Mouse (Mus musculus) c-Kit-negative CD71-positive TER-119-positive erythroid progenitor cells, embryonic 14.5 days (primary cell): ENCODE measurements around the gene Vasn.

ENCODE experiments used
- DNase-seq: peaks from one replicate; pipeline ENCODE4 v3.0.0-alpha.2; 2013; ENCODE audit warnings: low read depth, low spot score

Vasn gene

GRCm38 (mm10) chr16:4642190-4642589 is 2.4 kb downstream of the Vasn start:
- DNase-seq: no peak

GRCm38 (mm10) chr16:4642937-4643336 is 3.2 kb downstream of the Vasn start:
- DNase-seq: no peak

GRCm38 (mm10) chr16:4643670-4644419 is 4.1 kb downstream of the Vasn start:
- no peak for DNase-seq

- no peak for DNase-seq
Measured at GRCm38 (mm10) chr16:4645867-4646266, 6.1 kb downstream of the Vasn start.

GRCm38 (mm10) chr16:4646831-4647230 is 7.1 kb downstream of the Vasn start:
- DNase-seq: no peak

GRCm38 (mm10) chr16:4647651-4648141 is 8.0 kb downstream of the Vasn start:
- DNase-seq: no peak

GRCm38 (mm10) chr16:4648416-4649023 is 8.8 kb downstream of the Vasn start:
- DNase-seq: no peak

GRCm38 (mm10) chr16:4649211-4649610 is 9.5 kb downstream of the Vasn start:
- no peak for DNase-seq

GRCm38 (mm10) chr16:4649692-4650091 is 10.0 kb downstream of the Vasn start:
- DNase-seq: no peak

- DNase-seq: no peak
Measured at GRCm38 (mm10) chr16:4650161-4650560, 10.4 kb downstream of the Vasn start.

GRCm38 (mm10) chr16:4651081-4651480 is 11.3 kb downstream of the Vasn start:
- DNase-seq: no peak

GRCm38 (mm10) chr16:4651624-4652023 is 11.9 kb downstream of the Vasn start:
- no peak for DNase-seq

GRCm38 (mm10) chr16:4652707-4653416 is 13.1 kb downstream of the Vasn start:
- DNase-seq: no peak

GRCm38 (mm10) chr16:4654706-4655105 is 15.0 kb downstream of the Vasn start:
- no peak for DNase-seq

GRCm38 (mm10) chr16:4655251-4655734 is 15.6 kb downstream of the Vasn start:
- DNase-seq: no peak

GRCm38 (mm10) chr16:4655764-4656570 is 16.2 kb downstream of the Vasn start:
- DNase-seq: no peak

GRCm38 (mm10) chr16:4656571-4657081 is 16.9 kb downstream of the Vasn start:
- DNase-seq: no peak

- DNase-seq: no peak
Measured at GRCm38 (mm10) chr16:4658781-4659245, 19.1 kb downstream of the Vasn start.

GRCm38 (mm10) chr16:4659326-4659725 is 19.6 kb downstream of the Vasn start:
- DNase-seq: no peak

GRCm38 (mm10) chr16:4661605-4662004 is 21.9 kb downstream of the Vasn start:
- no peak for DNase-seq

- DNase-seq: no peak
Measured at GRCm38 (mm10) chr16:4663806-4664205, 24.1 kb downstream of the Vasn start.
